Mouse (Mus musculus) bone marrow, adult 2 months (tissue): ENCODE measurements at regions not wholly inside any gene's neighbourhood (a gene's known extent, or its start where the extent isn't known, plus 50 kb on each side); places are given as distances from the start of the nearest gene placed in this dataset.

Experiments
- H3K27ac ChIP-seq: fragments of 200-500 bp; 2 replicates; pipeline ENCODE4 v1.5.1; 2012; ENCODE audit warnings: low read depth, mild to moderate bottlenecking, control low read depth, inconsistent platforms, low read length; ENCODE audit not compliant: control insufficient read depth, poor library complexity, insufficient read depth
- H3K4me1 ChIP-seq: fragments of 200-500 bp; 2 replicates; pipeline ENCODE4 v1.6.1; 2011; ENCODE audit warnings: low read length; ENCODE audit not compliant: control insufficient read depth, insufficient read depth
- H3K4me3 ChIP-seq: fragments of 200-500 bp; replicated peaks from 2 replicates; pipeline ENCODE3; 2011; ENCODE audit warnings: mild to moderate bottlenecking, low read depth, low read length, control low read depth; ENCODE audit not compliant: control insufficient read depth
- CTCF ChIP-seq: fragments of 200-500 bp; IDR thresholded peaks from 2 replicates; pipeline ENCODE4 v1.5.1; 2011; ENCODE audit warnings: low read length, control low read depth; ENCODE audit not compliant: control insufficient read depth, insufficient read depth
- POLR2A ChIP-seq: fragments of 200-500 bp; IDR thresholded peaks from 2 replicates; pipeline ENCODE4 v1.6.1; 2011; ENCODE audit warnings: low read depth, mild to moderate bottlenecking, control low read depth, low read length, borderline replicate concordance; ENCODE audit not compliant: control insufficient read depth
- WGBS: fragments of 180-500 bp; shearing (Covaris S2); methylation state at CpG from one replicate; pipeline ENCODE4 v1.1.7; 2018; 5-methylcytosine and 5-hydroxymethylcytosine counted together

- H3K27ac ChIP-seq: no peak overlapping the region
- TF ChIP-seq CTCF (no peak), POLR2A (no peak)
- WGBS: 93% methylated on average over 9 of the region's 9 CpGs
- H3K4me1 ChIP-seq: no peaks in the 10 kb centered on the region
- no peak overlapping the region for H3K4me3 ChIP-seq
Observed at GRCm38 (mm10) chr2:75463091-75463490, 196.0 kb upstream of the Hnrnpa3 start.

- 0% methylated on average over 2 of the region's 2 CpGs for WGBS
- Histone ChIP-seq H3K4me3 (no peak overlapping the region), H3K27ac (no peak overlapping the region), H3K4me1 (no peaks in the 10 kb centered on the region; the same call in 1 of the 2 replicates)
- TF ChIP-seq CTCF (no peak), POLR2A (no peak)
Observed at GRCm38 (mm10) chr2:75464429-75464828, 194.6 kb upstream of the Hnrnpa3 start.

DNA sequence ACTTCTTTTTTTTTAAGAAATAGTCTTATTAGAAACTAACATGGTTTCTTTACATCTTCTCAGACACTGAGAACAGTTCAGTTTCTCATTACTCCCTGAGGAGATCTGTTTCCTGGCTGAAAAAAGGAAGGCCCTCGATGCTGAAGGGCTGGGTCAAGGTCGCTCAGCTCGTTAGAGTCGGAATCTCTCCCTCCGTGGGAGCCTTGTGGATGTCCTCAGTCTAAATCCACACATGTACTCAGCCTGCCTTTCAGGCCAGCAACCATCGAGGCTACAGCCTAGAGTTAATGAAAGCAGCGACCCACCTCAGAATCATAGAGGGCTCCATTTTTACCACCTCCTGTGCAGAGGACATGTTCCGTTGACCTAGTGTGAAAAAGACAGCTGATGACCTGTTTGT lies 190.2 kb upstream of the Hnrnpa3 start:
- TF ChIP-seq POLR2A (no peak), CTCF (no peak)
- Histone ChIP-seq H3K4me3 (no peak overlapping the region), H3K27ac (no peak overlapping the region), H3K4me1 (no peaks in the 10 kb centered on the region; the same call in 1 of the 2 replicates)
- 80% methylated on average over 8 of the region's 8 CpGs for WGBS

- no peak overlapping the region for H3K27ac ChIP-seq
- no peaks in the 10 kb centered on the region; the same call in 1 of the 2 replicates for H3K4me1 ChIP-seq
- TF ChIP-seq POLR2A: no peak
- TF ChIP-seq CTCF: no peak
- no peak overlapping the region for H3K4me3 ChIP-seq
- 4% methylated on average over 15 of the region's 15 CpGs for WGBS
Observed at GRCm38 (mm10) chr2:75469958-75470687, 188.9 kb upstream of the Hnrnpa3 start.

GRCm38 (mm10) chr2:75470688-75471054 lies 188.4 kb upstream of the Hnrnpa3 start:
- Histone ChIP-seq H3K4me1 (no peaks in the 10 kb centered on the region; the same call in 1 of the 2 replicates), H3K4me3 (no peak overlapping the region), H3K27ac (no peak overlapping the region)
- 10% methylated on average over 9 of the region's 9 CpGs for WGBS
- TF ChIP-seq POLR2A (no peak), CTCF (no peak)

- TF ChIP-seq POLR2A: no peak
- TF ChIP-seq CTCF: no peak
- Histone ChIP-seq H3K4me1 (no peaks in the 10 kb centered on the region; the same call in 1 of the 2 replicates), H3K27ac (no peak overlapping the region), H3K4me3 (no peak overlapping the region)
- 82% methylated on average over 9 of the region's 9 CpGs for whole genome bisulfite sequencing
Observed at GRCm38 (mm10) chr2:75472489-75472888, 186.6 kb upstream of the Hnrnpa3 start.

DNA sequence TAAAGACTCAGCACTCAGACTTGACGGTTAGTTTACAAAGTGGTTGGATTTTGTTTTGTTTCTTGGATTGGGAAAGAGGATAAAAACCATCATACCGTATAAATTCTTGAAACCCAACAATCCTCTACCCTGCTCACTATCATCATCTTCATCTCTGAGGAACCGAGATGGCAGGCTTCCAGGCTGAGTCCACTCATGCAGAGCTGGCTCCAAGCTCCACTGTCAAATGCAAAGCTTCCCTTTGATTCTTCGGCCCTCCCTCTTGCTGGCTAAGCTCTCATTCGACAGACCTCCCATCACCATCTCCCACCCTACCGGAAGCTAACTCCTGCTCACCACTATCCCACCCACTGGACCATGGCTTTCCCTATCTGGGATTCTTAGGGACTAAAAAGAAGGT lies 184.6 kb upstream of the Hnrnpa3 start:
- WGBS: 77% methylated on average over 6 of the region's 6 CpGs
- Histone ChIP-seq H3K4me3 (no peak overlapping the region), H3K27ac (no peak overlapping the region), H3K4me1 (no peaks in the 10 kb centered on the region; the same call in 1 of the 2 replicates)
- TF ChIP-seq POLR2A (no peak), CTCF (no peak)

- H3K4me1 ChIP-seq: no peaks in the 10 kb centered on the region
- TF ChIP-seq POLR2A (no peak), CTCF (no peak)
- no peak overlapping the region for H3K4me3 ChIP-seq
- 76% methylated on average over 1 of the region's 1 CpGs for WGBS
- no peak overlapping the region for H3K27ac ChIP-seq
Observed at GRCm38 (mm10) chr2:75476350-75476749, 182.7 kb upstream of the Hnrnpa3 start.
